Mouse (Mus musculus): ENCODE results near the gene Fbxo27. TPM values are rescaled to one million over a fixed set of nuclear protein-coding genes. Genes with fewer than 3 reads are reported as not detected.
"Not testable (repeated sequence)": the region's sequence is repeated elsewhere in the genome, so short reads cannot be mapped to it uniquely, and the experiment has no call there.

The Fbxo27 gene
- polyA plus RNA-seq, 1 experiment, result 9.6 TPM

GRCm38 (mm10) chr7:28694966-28695511 lies 2.4 kb downstream of the Fbxo27 start:
- no peaks in the 10 kb centered on the region for H3K27me3 ChIP-seq (ENCODE audit: control insufficient read depth, insufficient read depth, low read length, poor library complexity, severe bottlenecking)
- peak overlapping the region; percentile 34 for H3K4me3 ChIP-seq (ENCODE audit: low read depth, low read length)
- H3K4me1 ChIP-seq (ENCODE audit: control insufficient read depth, insufficient read depth, low read length), result no peaks in the 10 kb centered on the region
- TF ChIP-seq CTCF (IDR thresholded peaks at IDR 0.05; ENCODE audit: low read depth, low read length), result no peak
- no peak for TF ChIP-seq POLR2A (IDR thresholded peaks at IDR 0.05; ENCODE audit: insufficient read depth, low read length)
- no peak for TF ChIP-seq EP300 (IDR thresholded peaks at IDR 0.05; ENCODE audit: insufficient read depth, low read depth, low read length)
- no peaks in the 10 kb centered on the region for H3K36me3 ChIP-seq (ENCODE audit: control insufficient read depth, insufficient read depth, low read length, poor library complexity, severe bottlenecking)
- no peaks in the 10 kb centered on the region for H3K9me3 ChIP-seq (replicated peaks; ENCODE audit: control insufficient read depth, insufficient read depth, low read length, poor library complexity, severe bottlenecking)
- peak overlapping the region; percentile 51 for H3K9ac ChIP-seq (ENCODE audit: low read depth, poor library complexity, severe bottlenecking)
- no peak overlapping the region for H3K27ac ChIP-seq (ENCODE audit: insufficient read depth, low read length)

GRCm38 (mm10) chr7:28697277-28697676 lies 4.6 kb downstream of the Fbxo27 start:
- H3K4me3 ChIP-seq (ENCODE audit: low read depth, low read length), result no peak overlapping the region
- TF ChIP-seq CTCF (IDR thresholded peaks at IDR 0.05; ENCODE audit: low read depth, low read length) (no peak), POLR2A (IDR thresholded peaks at IDR 0.05; ENCODE audit: insufficient read depth, low read length) (no peak), EP300 (IDR thresholded peaks at IDR 0.05; ENCODE audit: insufficient read depth, low read depth, low read length) (no peak)
- no peak overlapping the region for H3K9ac ChIP-seq (ENCODE audit: low read depth, poor library complexity, severe bottlenecking)
- H3K4me1 ChIP-seq (ENCODE audit: control insufficient read depth, insufficient read depth, low read length), result no peaks in the 10 kb centered on the region
- peaks cover 3% of the 10 kb centered on the region; the same call in 1 of the 2 replicates for H3K9me3 ChIP-seq (replicated peaks; ENCODE audit: control insufficient read depth, insufficient read depth, low read length, poor library complexity, severe bottlenecking)
- H3K27ac ChIP-seq (ENCODE audit: insufficient read depth, low read length), result no peak overlapping the region
- no peaks in the 10 kb centered on the region for H3K27me3 ChIP-seq (ENCODE audit: control insufficient read depth, insufficient read depth, low read length, poor library complexity, severe bottlenecking)
- H3K36me3 ChIP-seq (ENCODE audit: control insufficient read depth, insufficient read depth, low read length, poor library complexity, severe bottlenecking), result no peaks in the 10 kb centered on the region

- H3K27ac ChIP-seq (ENCODE audit: insufficient read depth, low read length), result no peak overlapping the region
- H3K36me3 ChIP-seq (ENCODE audit: control insufficient read depth, insufficient read depth, low read length, poor library complexity, severe bottlenecking), result no peaks in the 10 kb centered on the region
- peaks cover 3% of the 10 kb centered on the region; the same call in 1 of the 2 replicates for H3K9me3 ChIP-seq (replicated peaks; ENCODE audit: control insufficient read depth, insufficient read depth, low read length, poor library complexity, severe bottlenecking)
- H3K27me3 ChIP-seq (ENCODE audit: control insufficient read depth, insufficient read depth, low read length, poor library complexity, severe bottlenecking), result no peaks in the 10 kb centered on the region
- no peak overlapping the region for H3K9ac ChIP-seq (ENCODE audit: low read depth, poor library complexity, severe bottlenecking)
- H3K4me3 ChIP-seq (ENCODE audit: low read depth, low read length), result no peak overlapping the region
- no peak for TF ChIP-seq CTCF (IDR thresholded peaks at IDR 0.05; ENCODE audit: low read depth, low read length)
- TF ChIP-seq EP300 (IDR thresholded peaks at IDR 0.05; ENCODE audit: insufficient read depth, low read depth, low read length), result no peak
- TF ChIP-seq POLR2A (IDR thresholded peaks at IDR 0.05; ENCODE audit: insufficient read depth, low read length), result no peak
- H3K4me1 ChIP-seq (ENCODE audit: control insufficient read depth, insufficient read depth, low read length), result no peaks in the 10 kb centered on the region
Measured at GRCm38 (mm10) chr7:28700269-28700668, 7.6 kb downstream of the Fbxo27 start.

GRCm38 (mm10) chr7:28701306-28701705 lies 8.7 kb downstream of the Fbxo27 start:
- not testable (repeated sequence) for H3K9ac ChIP-seq (ENCODE audit: low read depth, poor library complexity, severe bottlenecking); H3K27me3 ChIP-seq (ENCODE audit: control insufficient read depth, insufficient read depth, low read length, poor library complexity, severe bottlenecking); H3K4me1 ChIP-seq (ENCODE audit: control insufficient read depth, insufficient read depth, low read length); H3K36me3 ChIP-seq (ENCODE audit: control insufficient read depth, insufficient read depth, low read length, poor library complexity, severe bottlenecking); H3K4me3 ChIP-seq (ENCODE audit: low read depth, low read length); H3K27ac ChIP-seq (ENCODE audit: insufficient read depth, low read length); H3K9me3 ChIP-seq (replicated peaks; ENCODE audit: control insufficient read depth, insufficient read depth, low read length, poor library complexity, severe bottlenecking)

GRCm38 (mm10) chr7:28702601-28703143 lies 10.0 kb downstream of the Fbxo27 start:
- Histone ChIP-seq H3K4me1 (ENCODE audit: control insufficient read depth, insufficient read depth, low read length) (no peaks in the 10 kb centered on the region), H3K9ac (ENCODE audit: low read depth, poor library complexity, severe bottlenecking) (no peak overlapping the region), H3K27ac (ENCODE audit: insufficient read depth, low read length) (no peak overlapping the region), H3K36me3 (ENCODE audit: control insufficient read depth, insufficient read depth, low read length, poor library complexity, severe bottlenecking) (no peaks in the 10 kb centered on the region), H3K9me3 (replicated peaks; ENCODE audit: control insufficient read depth, insufficient read depth, low read length, poor library complexity, severe bottlenecking) (peaks cover 3% of the 10 kb centered on the region; the same call in 1 of the 2 replicates), H3K4me3 (ENCODE audit: low read depth, low read length) (no peak overlapping the region), H3K27me3 (ENCODE audit: control insufficient read depth, insufficient read depth, low read length, poor library complexity, severe bottlenecking) (no peaks in the 10 kb centered on the region)
- TF ChIP-seq POLR2A (IDR thresholded peaks at IDR 0.05; ENCODE audit: insufficient read depth, low read length), result no peak
- TF ChIP-seq CTCF (IDR thresholded peaks at IDR 0.05; ENCODE audit: low read depth, low read length), result no peak
- TF ChIP-seq EP300 (IDR thresholded peaks at IDR 0.05; ENCODE audit: insufficient read depth, low read depth, low read length), result no peak

GRCm38 (mm10) chr7:28709454-28709853 lies 16.8 kb downstream of the Fbxo27 start:
- TF ChIP-seq POLR2A (IDR thresholded peaks at IDR 0.05; ENCODE audit: insufficient read depth, low read length), result no peak
- no peak for TF ChIP-seq CTCF (IDR thresholded peaks at IDR 0.05; ENCODE audit: low read depth, low read length)
- TF ChIP-seq EP300 (IDR thresholded peaks at IDR 0.05; ENCODE audit: insufficient read depth, low read depth, low read length), result no peak
- H3K27me3 ChIP-seq (ENCODE audit: control insufficient read depth, insufficient read depth, low read length, poor library complexity, severe bottlenecking), result no peaks in the 10 kb centered on the region
- no peak overlapping the region for H3K27ac ChIP-seq (ENCODE audit: insufficient read depth, low read length)
- no peak overlapping the region for H3K4me3 ChIP-seq (ENCODE audit: low read depth, low read length)
- H3K4me1 ChIP-seq (ENCODE audit: control insufficient read depth, insufficient read depth, low read length), result peaks cover 2% of the 10 kb centered on the region
- no peaks in the 10 kb centered on the region for H3K9me3 ChIP-seq (replicated peaks; ENCODE audit: control insufficient read depth, insufficient read depth, low read length, poor library complexity, severe bottlenecking)
- H3K36me3 ChIP-seq (ENCODE audit: control insufficient read depth, insufficient read depth, low read length, poor library complexity, severe bottlenecking), result no peaks in the 10 kb centered on the region
- H3K9ac ChIP-seq (ENCODE audit: low read depth, poor library complexity, severe bottlenecking), result no peak overlapping the region
